Mouse (Mus musculus) activated CD4-positive, CD25-positive, alpha-beta regulatory T cell, adult 4 months (primary cell): Measurements from ENCODE around the gene Btbd35f22. TPM values are rescaled to one million over a fixed set of nuclear protein-coding genes. Genes with fewer than 3 reads are reported as not detected.
"Not testable (repeated sequence)": the region's sequence is repeated elsewhere in the genome, so short reads cannot be mapped to it uniquely, and the experiment has no call there.

ENCODE experiments used
- ATAC-seq: one replicate; pipeline ENCODE4 v1.8.0; 2017
- polyA plus RNA-seq, 2 experiments: library from polyadenylated mRNA; unstranded; fragments of 100-300 nt; shearing (Covaris generic); gene quantifications; one replicate each; pipeline ENCODE4 v1.2.1; 2017

Btbd35f22 gene
- polyA plus RNA-seq, result not detected

DNA sequence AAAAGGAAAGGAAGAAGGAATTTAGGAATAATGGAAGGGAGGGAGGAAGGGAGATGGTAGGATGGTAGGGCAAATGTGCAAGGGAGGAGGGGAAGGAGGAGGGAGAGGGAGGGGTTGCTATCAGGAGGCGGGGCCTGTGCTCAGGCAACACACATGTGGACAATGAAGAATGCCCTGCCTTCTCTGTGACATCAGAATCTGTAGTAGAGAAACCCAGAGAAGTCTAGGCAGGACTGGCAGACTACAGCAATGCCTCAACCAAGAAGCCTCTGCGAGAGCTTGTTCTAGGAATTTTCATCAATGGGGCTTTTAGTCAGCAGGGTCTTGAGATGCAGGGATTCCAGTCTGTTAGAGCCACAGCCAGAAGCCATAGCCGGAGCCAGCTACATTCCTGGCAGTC lies at the start of gene Btbd35f22:
TSS of gene Btbd35f22 (plus strand) at position 301 of the 400 bp plus-strand sequence.
- not testable (repeated sequence) for ATAC-seq

Other genes with a start within 250 kb of the Btbd35f22 start
- not detected for gene Gm21637, start 85.8 kb upstream of the Btbd35f22 start, polyA plus RNA-seq
- not detected for gene Btbd35f2, start 230.6 kb downstream of the Btbd35f22 start, polyA plus RNA-seq